Mouse (Mus musculus): Measurements from ENCODE around the gene Mdga2. TPM values are rescaled to one million over a fixed set of nuclear protein-coding genes. Genes with fewer than 3 reads are reported as not detected.
A peak's percentile ranks its signal among the peaks of the same experiment; 100 is the strongest.

Mdga2 gene
- total RNA-seq (2021), result 1 to 10 TPM in 1 of 2 experiments, under 1 TPM in 1; 0.41 to 1.0 TPM
- long read RNA-seq, experiment 1, result 0 reads
- long read RNA-seq, experiment 2, partial matches to known transcripts, result 0 of 1 reads
- long read RNA-seq, experiment 2, other reads (novel, unspliced or antisense), result 1 of 1 reads

GRCm38 (mm10) chr12:67222221-67223025, at the start of gene Mdga2:
Gene Mdga2, minus strand, starts transcription at chr12:67222549.
- peak; percentile 15 to 25 for DNase-seq (ENCODE audit: low spot score in 2 of 2)

GRCm38 (mm10) chr12:67267409-67267808, 45.1 kb upstream of the Mdga2 start:
- no peak for DNase-seq (ENCODE audit: low spot score in 2 of 2)

GRCm38 (mm10) chr12:67223530-67223929, 1.2 kb upstream of the Mdga2 start:
- DNase-seq (ENCODE audit: low spot score in 2 of 2), result no peak

GRCm38 (mm10) chr12:67221329-67222220, 774 bp downstream of the Mdga2 start:
- DNase-seq (ENCODE audit: low spot score in 2 of 2), result peak; percentile 16 to 34

GRCm38 (mm10) chr12:67220641-67221231, 1.6 kb downstream of the Mdga2 start:
- DNase-seq (ENCODE audit: low spot score in 2 of 2), result peak in 1 of 2 experiments; percentile 16

- DNase-seq (ENCODE audit: low spot score in 2 of 2), result no peak
Observed at GRCm38 (mm10) chr12:67220041-67220440, 2.3 kb downstream of the Mdga2 start.

GRCm38 (mm10) chr12:67219564-67219963, 2.8 kb downstream of the Mdga2 start:
- DNase-seq (ENCODE audit: low spot score in 2 of 2), result no peak

GRCm38 (mm10) chr12:67212801-67213200, 9.5 kb downstream of the Mdga2 start:
- DNase-seq (ENCODE audit: low spot score in 2 of 2), result no peak

- DNase-seq (ENCODE audit: low spot score in 2 of 2), result no peak
Observed at GRCm38 (mm10) chr12:67178155-67178554, 44.2 kb downstream of the Mdga2 start.

GRCm38 (mm10) chr12:67156569-67157237, 65.6 kb downstream of the Mdga2 start:
- no peak for DNase-seq (ENCODE audit: low spot score in 2 of 2)

- DNase-seq (ENCODE audit: low spot score in 2 of 2), result no peak
Observed at GRCm38 (mm10) chr12:67153077-67153476, 69.3 kb downstream of the Mdga2 start.

- DNase-seq (ENCODE audit: low spot score in 2 of 2), result no peak
Observed at GRCm38 (mm10) chr12:67141605-67142004, 80.7 kb downstream of the Mdga2 start.

- DNase-seq (ENCODE audit: low spot score in 2 of 2), result no peak
Observed at GRCm38 (mm10) chr12:67140131-67140530, 82.2 kb downstream of the Mdga2 start.

- no peak for DNase-seq (ENCODE audit: low spot score in 2 of 2)
Observed at GRCm38 (mm10) chr12:67127457-67127856, 94.9 kb downstream of the Mdga2 start.

- no peak for DNase-seq (ENCODE audit: low spot score in 2 of 2)
Observed at GRCm38 (mm10) chr12:67123874-67124273, 98.5 kb downstream of the Mdga2 start.

GRCm38 (mm10) chr12:67118652-67119515, 103.5 kb downstream of the Mdga2 start:
- no peak for DNase-seq (ENCODE audit: low spot score in 2 of 2)

- DNase-seq (ENCODE audit: low spot score in 2 of 2), result no peak
Observed at GRCm38 (mm10) chr12:67104171-67104570, 118.2 kb downstream of the Mdga2 start.

GRCm38 (mm10) chr12:67094414-67094813, 127.9 kb downstream of the Mdga2 start:
- no peak for DNase-seq (ENCODE audit: low spot score in 2 of 2)

GRCm38 (mm10) chr12:67090420-67090965, 131.9 kb downstream of the Mdga2 start:
- DNase-seq (ENCODE audit: low spot score in 2 of 2), result no peak

All from gastrocnemius, postnatal 4 days (tissue).